Comparison of ENCODE assay signal across 7 mouse cellular contexts in genomic region chr15:86167787-86168504, GRCm38 (mm10). TPM values are rescaled to one million over a fixed set of nuclear protein-coding genes. Genes with fewer than 3 reads are reported as not detected.
DNase-seq lines count a peak whose midpoint lies in the region; ATAC-seq and TF ChIP-seq lines count a peak whose summit lies in the region.

No protein-coding gene starts in this region.

- TF ChIP-seq CTCF in kidney, adult 2 months (conservative IDR thresholded peaks at IDR 0.05; ENCODE audit: insufficient read depth, insufficient read length, low read depth, low read length), result 0 out of 2 replicates have a peak, but pooled peaks have one; percentile 2

- H3ac ChIP-seq in myocyte (ENCODE audit: control insufficient read depth, insufficient read length), result no peak overlapping the region

- H3K4me2 ChIP-seq in myocyte (ENCODE audit: low read depth), result peak overlapping the region; percentile 49

- ATAC-seq in CD4-positive, CD25-positive, alpha-beta regulatory T cell, adult 4 months, result peak; percentile 80

- TF ChIP-seq POLR2A in kidney, adult 2 months (IDR thresholded peaks at IDR 0.05; ENCODE audit: low read depth, low read length), result no peak
- TF ChIP-seq POLR2A in myocyte (IDR thresholded peaks at IDR 0.05; ENCODE audit: insufficient read length, low read depth), result no peak

- WGBS in kidney, adult 2 months, result 62% methylated on average over 10 of the region's 10 CpGs

- no peaks in the 10 kb centered on the region for H3K27me3 ChIP-seq in kidney, adult 2 months (replicated peaks; ENCODE audit: control insufficient read depth, insufficient read depth, low read length)
- no peaks in the 10 kb centered on the region for H3K27me3 ChIP-seq in myocyte (ENCODE audit: control insufficient read depth, insufficient read depth, insufficient read length)

- peaks cover 23% of the 10 kb centered on the region for H3K4me1 ChIP-seq in kidney, adult 2 months (ENCODE audit: control insufficient read depth, insufficient read depth, low read length)

- H3K4me3 ChIP-seq in kidney, adult 2 months (ENCODE audit: insufficient read depth, low read depth, low read length), result no peak overlapping the region
- no peak overlapping the region for H3K4me3 ChIP-seq in myocyte

- H3K79me2 ChIP-seq in myocyte (ENCODE audit: control insufficient read depth, insufficient read depth), result no peaks in the 10 kb centered on the region

- no peak for DNase-seq in kidney, adult 2 months
- no peak for DNase-seq in kidney, postnatal 36 days
- peak; percentile 19 for DNase-seq in brain, adult 2 months (ENCODE audit: low read depth, low spot score)
- DNase-seq in adrenal gland, postnatal 10 days, result no peak
- no peak for DNase-seq in gastrocnemius, postnatal 10 days

- H3K27ac ChIP-seq in kidney, adult 2 months (ENCODE audit: insufficient read depth, low read depth, low read length), result peak overlapping the region; percentile 60

- H3K36me3 ChIP-seq in kidney, adult 2 months (ENCODE audit: control insufficient read depth, insufficient read depth, low read length), result no peaks in the 10 kb centered on the region
- H3K36me3 ChIP-seq in myocyte (ENCODE audit: control insufficient read depth, insufficient read depth), result no peaks in the 10 kb centered on the region

TF ChIP-seq in myocyte, 11 proteins besides CTCF, POLR2A, EP300 and RAD21:
- TF ChIP-seq TCF3 (IDR thresholded peaks at IDR 0.05; ENCODE audit: insufficient read length, low read depth) (no peak), CEBPB (IDR thresholded peaks at IDR 0.05; ENCODE audit: insufficient read depth, poor library complexity, severe bottlenecking) (no peak), REST (IDR thresholded peaks at IDR 0.05; ENCODE audit: insufficient read depth, insufficient read length) (no peak), SRF (IDR thresholded peaks at IDR 0.05; ENCODE audit: control insufficient read depth, insufficient read length, low read depth) (no peak), MYOG (IDR thresholded peaks at IDR 0.05; ENCODE audit: control insufficient read depth in 1 of 3, insufficient read depth in 1 of 3, insufficient read length in 2 of 3, low read depth in 2 of 3) (peak in 1 of 3 experiments; percentile 18), POLR2AphosphoS2 (IDR thresholded peaks at IDR 0.05; ENCODE audit: insufficient read length, low read depth) (no peak)

RNA-seq across cellular contexts. Expression of gene Cerk, which starts 18.0 kb away (rescaled TPM):
- polyA plus RNA-seq in kidney, adult 2 months (2012; rRNA removed), result 19.7 and 20.8 TPM in 2 replicates
- polyA plus RNA-seq in CD4-positive, CD25-positive, alpha-beta regulatory T cell, adult 4 months (2017; shearing (Covaris generic)), result 1 to 10 TPM; 5.1 to 6.1 TPM
- polyA plus RNA-seq in myocyte (2012; fragmentation: generic; extraction: Trizol), result 13.8 TPM
- total RNA-seq in adrenal gland, postnatal 10 days (2021), result 10 to 100 TPM; 21.1 to 26.4 TPM
- total RNA-seq in gastrocnemius, postnatal 10 days (2021), result 1 to 10 TPM; 8.0 to 9.5 TPM

RNA-seq across cellular contexts. Expression of gene Tbc1d22a, which starts 46.3 kb away (rescaled TPM):
- polyA plus RNA-seq in kidney, adult 2 months (2012; rRNA removed), result 31.7 and 34.5 TPM in 2 replicates
- polyA plus RNA-seq in CD4-positive, CD25-positive, alpha-beta regulatory T cell, adult 4 months (2017; shearing (Covaris generic)), result 10 to 100 TPM in 1 of 2 experiments, 1 to 10 TPM in 1; 8.4 to 16.2 TPM
- polyA plus RNA-seq in myocyte (2012; fragmentation: generic; extraction: Trizol), result 30.5 TPM
- total RNA-seq in adrenal gland, postnatal 10 days (2021), result 10 to 100 TPM; 26.2 to 31.6 TPM
- total RNA-seq in gastrocnemius, postnatal 10 days (2021), result 10 to 100 TPM; 12.2 to 15.3 TPM
